Mouse (Mus musculus) stomach, embryonic 14.5 days (tissue): ENCODE measurements around the gene Fam78b. TPM values are rescaled to one million over a fixed set of nuclear protein-coding genes. Genes with fewer than 3 reads are reported as not detected.

Experiments
- ATAC-seq: fragments of 200-750 bp; cut with Nextera tagmentation; 2 replicates; pipeline ENCODE4 v1.8.0; 2017; ENCODE audit warnings: low read depth, moderate TSS enrichment; ENCODE audit not compliant: insufficient number of reproducible peaks, insufficient read depth, low FRiP score
- H3K27ac ChIP-seq: fragments of 300-500 bp; sonication (generic); 2 replicates; pipeline ENCODE4 v1.5.1; 2014; ENCODE audit warnings: mild to moderate bottlenecking, low read length, moderate library complexity, mixed read lengths
- H3K27me3 ChIP-seq: fragments of 300-500 bp; sonication (generic); 2 replicates; pipeline ENCODE4 v1.6.1; 2014; ENCODE audit warnings: low read length, control low read depth, mixed read lengths; ENCODE audit not compliant: control insufficient read depth, insufficient read depth
- H3K36me3 ChIP-seq: fragments of 300-500 bp; sonication (generic); 2 replicates; pipeline ENCODE4 v1.6.1; 2014; ENCODE audit warnings: mild to moderate bottlenecking, control low read depth, low read length, moderate library complexity, mixed read lengths; ENCODE audit not compliant: control insufficient read depth, insufficient read depth
- H3K4me1 ChIP-seq: fragments of 300-500 bp; sonication (generic); 2 replicates; pipeline ENCODE4 v1.6.1; 2014; ENCODE audit warnings: low read length, control low read depth, mixed read lengths; ENCODE audit not compliant: control insufficient read depth, insufficient read depth
- H3K4me2 ChIP-seq: fragments of 300-500 bp; sonication (generic); replicated peaks from 2 replicates; pipeline ENCODE4 v1.6.1; 2014; ENCODE audit warnings: low read depth, low read length, control low read depth
- H3K4me3 ChIP-seq: fragments of 300-500 bp; sonication (generic); 2 replicates; pipeline ENCODE4 v1.5.1; 2014; ENCODE audit warnings: low read depth, low read length, control low read depth
- H3K9ac ChIP-seq: fragments of 300-500 bp; sonication (generic); replicated peaks from 2 replicates; pipeline ENCODE4 v1.6.1; 2014; ENCODE audit warnings: low read depth, mild to moderate bottlenecking, control low read depth, low read length, moderate library complexity, mixed read lengths
- H3K9me3 ChIP-seq: fragments of 300-500 bp; sonication (generic); 2 replicates; pipeline ENCODE4 v1.6.1; 2016; ENCODE audit warnings: low read depth, low read length, control low read depth; ENCODE audit not compliant: control insufficient read depth
- WGBS: fragments of 180-500 bp; shearing (Covaris S2); extraction: QIAGEN DNeasy Blood & Tissue Kit; methylation state at CpG from one replicate; pipeline ENCODE4 v1.1.7; 2014; 5-methylcytosine and 5-hydroxymethylcytosine counted together
- polyA plus RNA-seq: library from polyadenylated mRNA; unstranded; fragments of >200 nt; fragmentation: Nextera tagmentation; extraction: Ambion mirVana; gene quantifications from 2 replicates; pipeline ENCODE4 v1.2.1, GENCODE M21; 2014

Fam78b gene
- polyA plus RNA-seq = 1.8 and 1.9 TPM in 2 replicates

DNA sequence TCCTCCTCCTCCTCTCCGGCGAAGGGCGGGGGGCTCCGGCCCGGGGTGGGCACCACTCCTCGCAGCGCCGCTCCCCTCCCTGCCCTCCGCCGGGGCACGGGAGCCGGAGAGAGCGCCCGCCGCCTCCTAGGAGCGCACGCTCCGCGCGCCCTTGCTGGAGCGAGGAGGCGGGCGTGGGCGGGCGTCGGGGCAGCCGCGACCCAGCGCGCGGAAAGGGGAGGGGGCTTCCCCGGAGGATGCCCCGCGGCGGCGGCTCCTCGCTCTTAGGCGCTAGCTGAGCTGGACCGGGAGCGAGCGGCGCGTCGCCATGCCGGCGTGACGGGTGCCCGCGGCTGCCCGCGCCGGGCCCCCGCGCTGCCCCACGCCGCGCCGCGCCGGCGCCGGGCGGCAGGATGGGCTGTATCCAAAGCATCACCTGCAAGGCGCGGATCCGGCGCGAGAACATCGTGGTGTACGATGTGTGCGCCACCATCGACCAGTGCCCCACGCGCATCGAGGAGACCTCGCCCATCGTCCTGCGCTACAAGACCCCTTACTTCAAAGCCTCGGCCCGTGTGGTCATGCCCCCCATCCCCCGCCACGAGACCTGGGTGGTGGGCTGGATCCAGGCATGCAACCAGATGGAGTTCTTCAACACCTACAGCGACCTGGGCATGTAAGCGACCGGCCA lies at the start of gene Fam78b:
Gene Fam78b (plus strand): TSS at position 244 of the 670 bp plus-strand sequence.
- Histone ChIP-seq H3K9me3 (no peaks in the 10 kb centered on the region), H3K4me2 (peak within 1 kb of the TSS; percentile 97), H3K27ac (peak within 1 kb of the TSS; percentile 58; the same call in 1 of the 2 replicates), H3K9ac (peak within 1 kb of the TSS; percentile 60), H3K4me1 (peaks cover 5% of the 10 kb centered on the region; the same call in 1 of the 2 replicates), H3K27me3 (peaks cover 15% of the 10 kb centered on the region), H3K36me3 (no peaks in the 10 kb centered on the region), H3K4me3 (peak within 1 kb of the TSS; percentile 72)
- ATAC-seq = peak; percentile 57; the same call in 1 of the 2 replicates
- under 1% methylated on average over 56 of the region's 85 CpGs for WGBS

GRCm38 (mm10) chr1:166964508-166964907 lies 36.7 kb upstream of the Fam78b start:
- H3K9me3 ChIP-seq = no peaks in the 10 kb centered on the region
- no peak overlapping the region for H3K27ac ChIP-seq
- no peaks in the 10 kb centered on the region for H3K36me3 ChIP-seq
- no peak overlapping the region for H3K4me3 ChIP-seq
- H3K27me3 ChIP-seq = no peaks in the 10 kb centered on the region
- peak; percentile 33; the same call in 1 of the 2 replicates for ATAC-seq
- H3K9ac ChIP-seq = no peak overlapping the region
- no peak overlapping the region for H3K4me2 ChIP-seq
- 34% methylated on average over 10 of the region's 10 CpGs for WGBS
- no peaks in the 10 kb centered on the region for H3K4me1 ChIP-seq

DNA sequence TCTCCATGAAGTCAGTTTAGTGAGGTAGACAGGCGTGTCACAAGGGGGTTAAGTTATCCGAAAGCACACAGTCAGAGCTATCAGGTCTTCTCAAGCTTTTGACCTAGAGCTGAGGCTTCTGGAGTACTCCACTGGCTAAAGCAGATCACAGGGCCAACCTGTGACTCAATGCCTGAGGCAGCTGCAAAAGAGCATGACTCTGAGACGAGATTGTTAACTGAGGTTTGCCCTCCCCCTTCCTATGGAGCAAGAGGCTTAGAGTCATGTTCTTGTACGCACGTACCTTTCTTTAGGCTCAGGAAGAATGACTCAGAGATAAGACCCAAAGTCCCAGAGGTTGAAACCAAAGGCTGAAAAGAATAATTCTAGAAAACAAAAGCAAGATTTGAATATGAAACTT lies 32.9 kb upstream of the Fam78b start:
- no peak overlapping the region for H3K4me3 ChIP-seq
- no peaks in the 10 kb centered on the region for H3K27me3 ChIP-seq
- H3K4me2 ChIP-seq = no peak overlapping the region
- 68% methylated on average over 5 of the region's 5 CpGs for WGBS
- H3K9me3 ChIP-seq = no peaks in the 10 kb centered on the region
- no peak for ATAC-seq
- H3K9ac ChIP-seq = no peak overlapping the region
- H3K27ac ChIP-seq = no peak overlapping the region
- no peaks in the 10 kb centered on the region for H3K36me3 ChIP-seq
- H3K4me1 ChIP-seq = no peaks in the 10 kb centered on the region

DNA sequence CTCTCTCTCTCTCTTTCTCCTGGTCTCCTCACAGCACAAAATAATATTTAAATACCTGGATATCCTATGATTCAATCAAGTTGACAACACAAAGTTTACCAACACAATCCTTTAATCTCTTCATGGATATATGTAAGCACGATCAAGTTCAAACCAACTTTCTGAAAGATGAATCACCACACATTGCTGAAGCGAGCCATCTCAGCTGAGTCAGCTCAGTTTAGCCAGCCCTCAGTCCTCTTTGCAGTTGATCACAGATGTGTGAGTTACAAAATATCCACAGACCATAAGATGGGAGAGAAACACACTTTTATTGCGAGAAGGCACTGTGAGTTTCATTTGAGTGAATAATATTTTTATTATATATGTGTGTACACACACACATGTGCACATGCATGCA lies 27.5 kb upstream of the Fam78b start:
- Histone ChIP-seq H3K36me3 (no peaks in the 10 kb centered on the region), H3K4me1 (no peaks in the 10 kb centered on the region), H3K9me3 (no peaks in the 10 kb centered on the region), H3K9ac (no peak overlapping the region), H3K4me2 (no peak overlapping the region), H3K27ac (no peak overlapping the region), H3K27me3 (no peaks in the 10 kb centered on the region), H3K4me3 (no peak overlapping the region)
- WGBS = 73% methylated on average over 3 of the region's 3 CpGs
- no peak for ATAC-seq

- no peaks in the 10 kb centered on the region for H3K4me1 ChIP-seq
- H3K27me3 ChIP-seq = no peaks in the 10 kb centered on the region
- H3K27ac ChIP-seq = no peak overlapping the region
- H3K4me3 ChIP-seq = no peak overlapping the region
- no peaks in the 10 kb centered on the region for H3K36me3 ChIP-seq
- no peaks in the 10 kb centered on the region for H3K9me3 ChIP-seq
- H3K4me2 ChIP-seq = no peak overlapping the region
- no peak for ATAC-seq
- no peak overlapping the region for H3K9ac ChIP-seq
- WGBS = 76% methylated on average over 5 of the region's 5 CpGs
Observed at GRCm38 (mm10) chr1:166978611-166979010, 22.6 kb upstream of the Fam78b start.

DNA sequence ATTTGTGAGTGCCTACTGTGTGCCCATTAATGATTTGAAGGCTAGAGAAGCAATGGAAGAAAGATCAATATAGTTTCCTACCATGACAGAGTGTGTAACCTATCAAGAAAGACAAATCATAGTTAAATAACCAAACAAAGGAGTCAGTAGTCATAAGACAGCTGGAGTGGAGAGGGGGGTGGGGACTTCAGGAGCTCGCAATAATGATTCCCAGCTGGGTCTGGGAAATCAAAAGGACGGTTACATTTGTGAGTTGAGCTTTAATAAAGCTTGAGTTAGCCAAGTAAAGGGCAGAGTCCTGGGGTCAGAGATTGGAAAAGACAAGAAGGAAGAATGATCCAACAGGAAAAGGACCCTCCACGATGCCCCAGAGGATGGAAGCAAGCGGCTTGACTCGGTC lies 7.0 kb upstream of the Fam78b start:
- no peak for ATAC-seq
- Histone ChIP-seq H3K4me2 (no peak overlapping the region), H3K9me3 (no peaks in the 10 kb centered on the region), H3K4me3 (no peak overlapping the region), H3K27ac (no peak overlapping the region), H3K36me3 (no peaks in the 10 kb centered on the region), H3K4me1 (no peaks in the 10 kb centered on the region), H3K9ac (no peak overlapping the region), H3K27me3 (no peaks in the 10 kb centered on the region)
- WGBS = 67% methylated on average over 5 of the region's 5 CpGs

DNA sequence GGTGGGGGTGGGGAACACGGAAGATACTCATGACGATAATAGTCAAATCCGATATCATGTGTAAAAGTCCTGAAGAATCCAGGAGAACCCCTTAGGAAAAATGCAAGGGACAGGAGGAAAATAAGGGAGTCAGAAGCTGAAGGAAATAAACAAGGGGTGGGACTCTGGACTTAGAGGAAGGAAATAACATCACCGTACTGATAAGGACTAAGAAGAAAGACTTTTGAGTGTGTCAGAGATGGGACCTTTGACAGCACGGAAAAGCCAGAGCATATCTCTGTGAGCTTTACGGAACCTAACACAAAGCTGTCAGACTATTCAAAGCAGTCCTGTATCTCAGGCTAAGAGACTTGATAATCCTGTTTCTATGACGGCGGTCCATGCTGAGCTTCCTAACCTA lies 5.0 kb upstream of the Fam78b start:
- H3K9me3 ChIP-seq = no peaks in the 10 kb centered on the region
- H3K4me1 ChIP-seq = no peaks in the 10 kb centered on the region
- H3K9ac ChIP-seq = no peak overlapping the region
- WGBS = 81% methylated on average over 8 of the region's 8 CpGs
- no peaks in the 10 kb centered on the region for H3K36me3 ChIP-seq
- H3K4me2 ChIP-seq = no peak overlapping the region
- ATAC-seq = no peak
- H3K27me3 ChIP-seq = peaks cover 1% of the 10 kb centered on the region; the same call in 1 of the 2 replicates
- H3K27ac ChIP-seq = no peak overlapping the region
- H3K4me3 ChIP-seq = no peak overlapping the region

DNA sequence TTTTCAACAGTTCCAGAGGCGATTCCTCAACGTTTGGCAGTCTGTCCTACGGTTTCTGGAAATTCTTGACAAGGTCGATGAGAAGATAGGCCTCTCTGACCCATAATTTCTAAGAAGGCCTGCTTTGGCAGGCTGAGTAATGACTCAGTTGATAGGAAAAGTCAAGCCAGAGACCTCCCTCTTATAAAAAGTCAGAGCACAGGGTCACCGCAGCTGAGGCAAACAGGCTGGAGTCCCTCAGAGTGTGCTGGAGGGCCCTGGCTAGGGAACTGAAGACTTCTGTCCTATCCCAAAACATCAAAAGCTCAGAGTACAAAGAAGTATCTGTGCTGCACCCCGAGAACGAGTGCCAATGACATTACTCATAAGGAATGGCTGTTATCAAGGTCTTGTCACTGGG lies 4.4 kb upstream of the Fam78b start:
- H3K9me3 ChIP-seq = no peaks in the 10 kb centered on the region
- no peak for ATAC-seq
- peaks cover 2% of the 10 kb centered on the region; the same call in 1 of the 2 replicates for H3K4me1 ChIP-seq
- no peaks in the 10 kb centered on the region for H3K36me3 ChIP-seq
- H3K4me2 ChIP-seq = no peak overlapping the region
- H3K27ac ChIP-seq = no peak overlapping the region
- H3K9ac ChIP-seq = no peak overlapping the region
- peaks cover 6% of the 10 kb centered on the region for H3K27me3 ChIP-seq
- H3K4me3 ChIP-seq = no peak overlapping the region
- 49% methylated on average over 7 of the region's 7 CpGs for WGBS
